Mouse (Mus musculus) C3H10T1/2 (cell line): Measurements from ENCODE around the gene Gjb2. TPM values are rescaled to one million over a fixed set of nuclear protein-coding genes. Genes with fewer than 3 reads are reported as not detected.

ENCODE experiments used
- polyA plus RNA-seq, 2 experiments: library from polyadenylated mRNA; unstranded; fragments of >200 nt; fragmentation: generic; extraction: Trizol; gene quantifications; one replicate each; pipeline ENCODE4 v1.2.1; 2012; ENCODE audit warnings: missing spikeins in 2 of 2

Gene Gjb2
- polyA plus RNA-seq: not detected

GRCm38 (mm10) chr14:57104106-57105023 is at the start of gene Gjb2:
Gene Gjb2, minus strand, starts transcription at chr14:57104702.

GRCm38 (mm10) chr14:57133161-57133661 is 28.7 kb upstream of the Gjb2 start, which contains the start of gene Gjb6:
Gene Gjb6, minus strand, starts transcription at chr14:57133611.

GRCm38 (mm10) chr14:57115823-57116544 is 11.5 kb upstream of the Gjb2 start, which contains the start of gene Gm4491:
Gene Gm4491, minus strand, starts transcription at chr14:57115883.

GRCm38 (mm10) chr14:57057563-57058321 is 46.8 kb downstream of the Gjb2 start, which contains the start of gene Gja3:
Gene Gja3, minus strand, starts transcription at chr14:57058100.

Other genes starting within 250 kb of the Gjb2 start
- gene Zmym2, start 218.0 kb downstream of the Gjb2 start, polyA plus RNA-seq: 1 to 10 TPM in 1 of 2 experiments, under 1 TPM in 1; 0.25 to 3.2 TPM
- not detected for gene Gja3, start 46.6 kb downstream of the Gjb2 start, polyA plus RNA-seq
- not detected for gene Gm4491, start 11.2 kb upstream of the Gjb2 start, polyA plus RNA-seq
- gene Gjb6, start 28.9 kb upstream of the Gjb2 start, polyA plus RNA-seq: not detected